Mouse (Mus musculus) heart, postnatal 14 days (tissue): ENCODE results near the gene Srebf2. TPM values are rescaled to one million over a fixed set of nuclear protein-coding genes. Genes with fewer than 3 reads are reported as not detected.
A peak's percentile ranks its signal among the peaks of the same experiment; 100 is the strongest.
"Not testable (repeated sequence)": the region's sequence is repeated elsewhere in the genome, so short reads cannot be mapped to it uniquely, and the experiment has no call there.

Experiments used
- DNase-seq, 2 experiments: peaks; one replicate each; pipeline ENCODE4 v3.0.0; 2021 to 2022
- intact Hi-C: fragments of 180-260 bp; cut with DNase I; formaldehyde crosslinking; loops from one replicate; pipeline ENCODE4 v1.15.1; 2025
- total RNA-seq, 2 experiments: library from RNA; stranded (reverse); gene quantifications; 2 replicates each; pipeline ENCODE4 v1.2.3; 2021

Srebf2 gene
- total RNA-seq, 2 experiments from 2014 or later = 18.7 to 22.6 TPM

GRCm38 (mm10) chr15:82220003-82220675 is 73.2 kb downstream of the Srebf2 start:
- no peak for DNase-seq

GRCm38 (mm10) chr15:82221104-82221860 is 74.3 kb downstream of the Srebf2 start:
- DNase-seq = no peak
- intact Hi-C loops = no loop called here

More at GRCm38 (mm10) chr15:82220003-82220675, 73.2 kb downstream of the Srebf2 start:
- intact Hi-C loops = no loop called here

GRCm38 (mm10) chr15:82223251-82223650 is 76.3 kb downstream of the Srebf2 start:
- intact Hi-C loops = no loop called here
- DNase-seq = no peak

- DNase-seq = peak; percentile 49 to 54
- intact Hi-C loops = no loop called here
These were observed 76.9 kb downstream of the Srebf2 start, which contains the start of gene Tnfrsf13c for GRCm38 (mm10) chr15:82223657-82224601. Tnfrsf13c (minus strand) TSS chr15:82224369.

GRCm38 (mm10) chr15:82224602-82225215 is 77.7 kb downstream of the Srebf2 start:
- no peak for DNase-seq
- intact Hi-C loops = no loop called here

GRCm38 (mm10) chr15:82225769-82226168 is 78.8 kb downstream of the Srebf2 start:
- intact Hi-C loops = no loop called here
- DNase-seq = no peak

- intact Hi-C loops = no loop called here
These were observed 82.6 kb downstream of the Srebf2 start for GRCm38 (mm10) chr15:82229542-82230045.

GRCm38 (mm10) chr15:82230098-82230611 is 83.2 kb downstream of the Srebf2 start:
- no peak for DNase-seq
- intact Hi-C loops = no loop called here

More at GRCm38 (mm10) chr15:82229542-82230045, 82.6 kb downstream of the Srebf2 start:
- DNase-seq = no peak

- DNase-seq = no peak
- intact Hi-C loops = no loop called here
These were observed 84.1 kb downstream of the Srebf2 start for GRCm38 (mm10) chr15:82231100-82231499.

GRCm38 (mm10) chr15:82231591-82232378 is 84.8 kb downstream of the Srebf2 start:
- intact Hi-C loops = no loop called here
- peak; percentile 41 to 52 for DNase-seq

GRCm38 (mm10) chr15:82232651-82233050 is 85.7 kb downstream of the Srebf2 start:
- intact Hi-C loops = no loop called here
- no peak for DNase-seq

- intact Hi-C loops = loop anchor here (1.0 kb wide), 2 partner anchors 97 to 170 kb away; no protein-coding TSS in a partner anchor
- no peak for DNase-seq
These were observed 88.7 kb downstream of the Srebf2 start for GRCm38 (mm10) chr15:82235661-82236060.

GRCm38 (mm10) chr15:82236565-82236964 is 89.6 kb downstream of the Srebf2 start:
- DNase-seq = peak; percentile 79 to 86
- intact Hi-C loops = loop anchor here (1.0 kb wide), 2 partner anchors 98 to 171 kb away; no protein-coding TSS in a partner anchor

GRCm38 (mm10) chr15:82243311-82243710 is 96.3 kb downstream of the Srebf2 start:
- DNase-seq = no peak
- intact Hi-C loops = no loop called here

GRCm38 (mm10) chr15:82243742-82244114 is 96.7 kb downstream of the Srebf2 start:
- intact Hi-C loops = no loop called here
- no peak for DNase-seq

GRCm38 (mm10) chr15:82244115-82244804 is 97.3 kb downstream of the Srebf2 start, which contains the start of gene Cenpm:
Cenpm (minus strand) TSS chr15:82244748.
- intact Hi-C loops = no loop called here
- DNase-seq = peak; percentile 92 to 94

- DNase-seq, intact Hi-C loops: not testable (repeated sequence)
These were observed 97.8 kb downstream of the Srebf2 start for GRCm38 (mm10) chr15:82244805-82245161.

- DNase-seq = no peak
- intact Hi-C loops = no loop called here
These were observed 100.3 kb downstream of the Srebf2 start for GRCm38 (mm10) chr15:82247131-82247776.
